Mouse (Mus musculus) testis, adult 2 months (tissue): ENCODE measurements around the gene Spen.

Source experiments
- CTCF ChIP-seq: fragments of 200-500 bp; IDR thresholded peaks from 2 replicates; pipeline ENCODE4 v1.5.1; 2012; ENCODE audit warnings: low read depth, mild to moderate bottlenecking, inconsistent platforms, low read length, moderate library complexity; ENCODE audit not compliant: control insufficient read depth, insufficient read depth, insufficient replicate concordance
- POLR2A ChIP-seq: fragments of 200-500 bp; IDR thresholded peaks from 2 replicates; pipeline ENCODE4 v1.6.1; 2012; ENCODE audit warnings: low read depth, mild to moderate bottlenecking, inconsistent platforms, low read length, moderate library complexity; ENCODE audit not compliant: control insufficient read depth

DNA sequence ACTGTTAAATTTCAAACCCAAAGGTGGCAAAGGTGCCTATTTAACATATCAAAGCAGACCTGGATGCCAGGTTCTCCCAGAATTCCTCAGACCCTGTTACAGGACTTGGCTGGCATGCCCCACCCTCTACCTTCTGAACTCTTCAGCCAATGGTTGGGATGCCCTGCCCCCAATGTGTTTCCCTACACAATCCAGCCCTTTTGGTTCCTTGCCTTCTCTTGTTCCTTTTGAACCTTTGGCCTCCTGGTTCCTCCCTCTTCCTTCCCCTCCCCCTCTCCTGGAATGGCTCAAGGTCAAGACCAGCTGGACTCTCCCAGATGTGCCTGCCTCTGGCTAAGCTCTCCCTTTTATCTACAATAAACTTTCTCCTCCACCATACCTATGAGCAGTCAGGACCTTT is 97.5 kb downstream of the Spen start:
- TF ChIP-seq POLR2A (no peak), CTCF (no peak)
